Mouse (Mus musculus) heart, postnatal 4 days (tissue): ENCODE data around the gene Anapc15. TPM values are rescaled to one million over a fixed set of nuclear protein-coding genes. Genes with fewer than 3 reads are reported as not detected.

ENCODE experiments used
- DNase-seq: peaks from one replicate; pipeline ENCODE4 v3.0.0; 2021
- total RNA-seq, 2 experiments: library from RNA; stranded (reverse); gene quantifications; 2 replicates each; pipeline ENCODE4 v1.2.3; 2021

Gene Anapc15
- total RNA-seq = 10 to 100 TPM; 45.7 to 50.8 TPM

- DNase-seq = no peak
Measured at GRCm38 (mm10) chr7:101863415-101863814, at the start of gene Anapc15. Anapc15 (plus strand) TSS chr7:101863715.

- no peak for DNase-seq
Measured at GRCm38 (mm10) chr7:101817861-101818401, 45.6 kb upstream of the Anapc15 start, which contains the start of gene Phox2a. Phox2a (plus strand) TSS chr7:101818313.

GRCm38 (mm10) chr7:101820295-101821030 is 43.1 kb upstream of the Anapc15 start:
- DNase-seq = no peak

- DNase-seq = peak; percentile 76
Measured at GRCm38 (mm10) chr7:101821571-101822501, 41.7 kb upstream of the Anapc15 start.

- peak; percentile 51 for DNase-seq
Measured at GRCm38 (mm10) chr7:101822836-101823757, 40.4 kb upstream of the Anapc15 start.

GRCm38 (mm10) chr7:101823758-101824630 is 39.5 kb upstream of the Anapc15 start:
- no peak for DNase-seq

- no peak for DNase-seq
Measured at GRCm38 (mm10) chr7:101830373-101830772, 33.1 kb upstream of the Anapc15 start.

- DNase-seq = no peak
Measured at GRCm38 (mm10) chr7:101831437-101831836, 32.1 kb upstream of the Anapc15 start.

GRCm38 (mm10) chr7:101832372-101832771 is 31.1 kb upstream of the Anapc15 start:
- DNase-seq = no peak

GRCm38 (mm10) chr7:101833352-101833751 is 30.2 kb upstream of the Anapc15 start:
- DNase-seq = no peak

- no peak for DNase-seq
Measured at GRCm38 (mm10) chr7:101833916-101834584, 29.5 kb upstream of the Anapc15 start.

GRCm38 (mm10) chr7:101834903-101835302 is 28.6 kb upstream of the Anapc15 start:
- DNase-seq = no peak

GRCm38 (mm10) chr7:101835457-101836109 is 27.9 kb upstream of the Anapc15 start:
- no peak for DNase-seq

- peak; percentile 78 for DNase-seq
Measured at GRCm38 (mm10) chr7:101836271-101837153, 27.0 kb upstream of the Anapc15 start.

- no peak for DNase-seq
Measured at GRCm38 (mm10) chr7:101837154-101837605, 26.3 kb upstream of the Anapc15 start.

- DNase-seq = peak; percentile 88
Measured at GRCm38 (mm10) chr7:101837606-101838471, 25.7 kb upstream of the Anapc15 start, which contains the start of gene Inppl1. Inppl1 (minus strand) TSS chr7:101838229.

GRCm38 (mm10) chr7:101844186-101844585 is 19.3 kb upstream of the Anapc15 start:
- DNase-seq = no peak
